Mouse (Mus musculus) MEL (cell line): ENCODE results near the gene Cd248.
A peak's percentile ranks its signal among the peaks of the same experiment; 100 is the strongest.

Experiments used
- CHD2 ChIP-seq: IDR thresholded peaks from 2 replicates; pipeline ENCODE4 v1.6.1; 2011; ENCODE audit warnings: low read length, improper control_type of control experiment
- CTCF ChIP-seq, 3 experiments: IDR thresholded peaks in 2 of 3; conservative IDR thresholded peaks in 1 of 3; 2 replicates each; pipeline ENCODE4 v1.5.1; 2011 to 2012; ENCODE audit warnings: low read length in 3 of 3, low read depth in 2 of 3, mild to moderate bottlenecking in 2 of 3, improper control_type of control experiment in 1 of 3, inconsistent platforms in 1 of 3, mixed read lengths in 1 of 3, moderate library complexity in 1 of 3; ENCODE audit not compliant: control insufficient read depth in 1 of 3, insufficient read depth in 1 of 3, poor library complexity in 1 of 3, severe bottlenecking in 1 of 3
- E2F4 ChIP-seq: IDR thresholded peaks from 2 replicates; pipeline ENCODE4 v1.6.1; 2011; ENCODE audit warnings: low read depth, low read length, improper control_type of control experiment, borderline replicate concordance
- ELF1 ChIP-seq: IDR thresholded peaks from 2 replicates; pipeline ENCODE4 v1.6.1; 2014; ENCODE audit warnings: low read depth, mild to moderate bottlenecking, inconsistent platforms, low read length, improper control_type of control experiment, moderate library complexity
- EP300 ChIP-seq, 2 experiments: IDR thresholded peaks; 2 replicates each; pipeline ENCODE4 v1.6.1; 2011; ENCODE audit warnings: improper control_type of control experiment in 2 of 2, low read length in 2 of 2, low read depth in 1 of 2, mild to moderate bottlenecking in 1 of 2
- ETS1 ChIP-seq: IDR thresholded peaks from 2 replicates; pipeline ENCODE4 v1.6.1; 2012; ENCODE audit warnings: low read depth, mild to moderate bottlenecking, inconsistent platforms, low read length, improper control_type of control experiment, moderate library complexity
- GABPA ChIP-seq: IDR thresholded peaks from 2 replicates; pipeline ENCODE4 v1.6.1; 2012; ENCODE audit warnings: low read depth, mild to moderate bottlenecking, inconsistent platforms, low read length, improper control_type of control experiment, moderate library complexity
- GATA1 ChIP-seq: IDR thresholded peaks from 2 replicates; pipeline ENCODE4 v1.6.1; 2011; ENCODE audit warnings: low read depth, low read length, improper control_type of control experiment
- POLR2A ChIP-seq, 2 experiments: IDR thresholded peaks; 2 replicates each; pipeline ENCODE4 v1.6.1; 2011 to 2012; ENCODE audit warnings: low read length in 2 of 2, mild to moderate bottlenecking in 2 of 2, control low read depth in 1 of 2, improper control_type of control experiment in 1 of 2, low read depth in 1 of 2, moderate library complexity in 1 of 2; ENCODE audit not compliant: control insufficient read depth in 1 of 2, insufficient read depth in 1 of 2, poor library complexity in 1 of 2
- USF2 ChIP-seq, 2 experiments: IDR thresholded peaks; 2 replicates each; pipeline ENCODE4 v1.6.1; 2011 to 2012; ENCODE audit warnings: improper control_type of control experiment in 2 of 2, low read length in 2 of 2, borderline replicate concordance in 1 of 2, inconsistent platforms in 1 of 2, low read depth in 1 of 2, mild to moderate bottlenecking in 1 of 2; ENCODE audit not compliant: insufficient read depth in 1 of 2
- ZC3H11A ChIP-seq: IDR thresholded peaks from 2 replicates; pipeline ENCODE4 v1.6.1; 2012; ENCODE audit warnings: low read depth, mild to moderate bottlenecking, inconsistent platforms, low read length, improper control_type of control experiment
- ZMIZ1 ChIP-seq: IDR thresholded peaks from 2 replicates; pipeline ENCODE4 v1.6.1; 2012; ENCODE audit warnings: low read depth, mild to moderate bottlenecking, inconsistent platforms, low read length, improper control_type of control experiment, moderate library complexity
- ZNF384 ChIP-seq: IDR thresholded peaks from 2 replicates; pipeline ENCODE4 v1.6.1; 2012; ENCODE audit warnings: low read depth, mild to moderate bottlenecking, inconsistent platforms, low read length, improper control_type of control experiment

DNA sequence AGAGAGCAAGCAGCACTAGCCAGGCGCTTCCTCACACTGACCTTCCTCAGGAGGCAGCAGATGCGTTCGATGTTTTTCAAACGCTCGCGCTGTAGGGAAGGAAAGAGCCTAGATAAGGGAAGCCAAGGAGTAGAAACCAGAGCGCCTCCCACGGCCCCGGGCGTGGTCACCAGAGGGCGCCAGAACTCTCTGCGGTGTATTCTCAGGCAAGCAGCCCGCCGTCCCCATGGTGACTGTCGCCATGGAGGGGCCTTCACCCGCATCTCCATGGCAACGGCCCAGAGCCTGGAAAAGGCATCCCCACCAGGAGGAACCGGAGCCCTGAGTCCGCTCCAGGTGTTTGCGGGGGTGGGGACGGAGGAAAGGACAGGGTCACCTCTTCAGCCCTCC is 26.4 kb downstream of the Cd248 start:
- TF ChIP-seq CTCF (IDR thresholded peaks at IDR 0.05 in 2 of 3, conservative IDR thresholded peaks at IDR 0.05 in 1 of 3; ENCODE audit: control insufficient read depth in 1 of 3, insufficient read depth in 1 of 3, low read depth in 2 of 3, low read length in 3 of 3, poor library complexity in 1 of 3, severe bottlenecking in 1 of 3) = peak; percentile 83 to 95 (median 92)
- TF ChIP-seq EP300 (IDR thresholded peaks at IDR 0.05; ENCODE audit: low read depth in 1 of 2, low read length in 2 of 2) = no peak
- no peak for TF ChIP-seq ETS1
- TF ChIP-seq POLR2A (IDR thresholded peaks at IDR 0.05; ENCODE audit: control insufficient read depth in 1 of 2, insufficient read depth in 1 of 2, low read depth in 1 of 2, low read length in 2 of 2, poor library complexity in 1 of 2) = peak; percentile 25 to 42; a peak in 1 of 4 replicates
- no peak for TF ChIP-seq USF2 (IDR thresholded peaks at IDR 0.05; ENCODE audit: borderline replicate concordance in 1 of 2, insufficient read depth in 1 of 2, low read depth in 1 of 2, low read length in 2 of 2)
- peak; percentile 72 for TF ChIP-seq GATA1
- TF ChIP-seq CHD2 = no peak
- peak; percentile 65; the same call in 1 of the 2 replicates for TF ChIP-seq ELF1
- TF ChIP-seq E2F4 = no peak
- 0 out of 2 replicates have a peak, but pooled peaks have one; percentile 26 for TF ChIP-seq ZC3H11A
- no peak for TF ChIP-seq ZNF384
- no peak for TF ChIP-seq ZMIZ1
- no peak for TF ChIP-seq GABPA
